Mouse (Mus musculus) limb, embryonic 15.5 days (tissue): ENCODE measurements at regions not wholly inside any gene's neighbourhood (a gene's known extent, or its start where the extent isn't known, plus 50 kb on each side); places are given as distances from the start of the nearest gene placed in this dataset.
"Not testable (repeated sequence)": the region's sequence is repeated elsewhere in the genome, so short reads cannot be mapped to it uniquely, and the experiment has no call there.

Source experiments
- ATAC-seq: fragments of 200-750 bp; cut with Nextera tagmentation; 2 replicates; pipeline ENCODE4 v1.8.0; 2017; ENCODE audit warnings: low read depth, moderate TSS enrichment; ENCODE audit not compliant: insufficient number of reproducible peaks, low FRiP score, low TSS enrichment
- H3K27ac ChIP-seq: fragments of 300-500 bp; sonication (generic); 2 replicates; pipeline ENCODE4 v1.5.1; 2015; ENCODE audit warnings: moderate library complexity, mild to moderate bottlenecking, inconsistent platforms
- H3K27me3 ChIP-seq: fragments of 300-500 bp; sonication (generic); 2 replicates; pipeline ENCODE4 v1.6.1; 2015; ENCODE audit warnings: inconsistent platforms
- H3K36me3 ChIP-seq: fragments of 300-500 bp; sonication (generic); 2 replicates; pipeline ENCODE4 v1.6.1; 2015; ENCODE audit warnings: inconsistent platforms
- H3K4me1 ChIP-seq: fragments of 300-500 bp; sonication (generic); 2 replicates; pipeline ENCODE4 v1.6.1; 2015; ENCODE audit warnings: inconsistent platforms
- H3K4me2 ChIP-seq: fragments of 300-500 bp; sonication (generic); 2 replicates; pipeline ENCODE4 v1.6.1; 2015; ENCODE audit warnings: mild to moderate bottlenecking, inconsistent platforms
- H3K4me3 ChIP-seq: fragments of 300-500 bp; sonication (generic); 2 replicates; pipeline ENCODE4 v1.5.1; 2015; ENCODE audit warnings: mild to moderate bottlenecking, inconsistent platforms
- H3K9ac ChIP-seq: fragments of 300-500 bp; sonication (generic); 2 replicates; pipeline ENCODE4 v1.6.1; 2015; ENCODE audit warnings: inconsistent platforms
- H3K9me3 ChIP-seq: fragments of 300-500 bp; sonication (generic); 2 replicates; pipeline ENCODE4 v1.6.1; 2016; ENCODE audit warnings: inconsistent platforms
- WGBS: fragments of 180-500 bp; shearing (Covaris S2); methylation state at CpG from one replicate; pipeline ENCODE4 v1.1.7; 2015; 5-methylcytosine and 5-hydroxymethylcytosine counted together

GRCm38 (mm10) chr4:71295716-71296115, 462.0 kb downstream of the Gm11232 start:
- not testable (repeated sequence) for ATAC-seq, H3K27me3 ChIP-seq, H3K4me1 ChIP-seq, H3K9me3 ChIP-seq, H3K27ac ChIP-seq, H3K4me2 ChIP-seq, H3K36me3 ChIP-seq, H3K9ac ChIP-seq, H3K4me3 ChIP-seq
- 71% methylated on average over 3 of the region's 3 CpGs for WGBS

GRCm38 (mm10) chr4:71291741-71292149, 466.0 kb downstream of the Gm11232 start:
- Histone ChIP-seq H3K27me3 (no peaks in the 10 kb centered on the region), H3K9ac (no peak overlapping the region), H3K4me2 (no peak overlapping the region), H3K27ac (no peak overlapping the region), H3K4me1 (no peaks in the 10 kb centered on the region), H3K4me3 (no peak overlapping the region), H3K36me3 (no peaks in the 10 kb centered on the region), H3K9me3 (no peaks in the 10 kb centered on the region; the same call in 1 of the 2 replicates)
- WGBS: 90% methylated on average over 10 of the region's 10 CpGs
- ATAC-seq: no peak

GRCm38 (mm10) chr4:71291111-71291740, 466.5 kb downstream of the Gm11232 start:
- 96% methylated on average over 22 of the region's 22 CpGs for WGBS
- not testable (repeated sequence) for H3K27me3 ChIP-seq

GRCm38 (mm10) chr4:71283147-71283546, 474.6 kb downstream of the Gm11232 start:
- Histone ChIP-seq H3K9ac (no peak overlapping the region), H3K4me3 (no peak overlapping the region), H3K27me3 (no peaks in the 10 kb centered on the region), H3K4me2 (no peak overlapping the region), H3K9me3 (no peaks in the 10 kb centered on the region), H3K36me3 (no peaks in the 10 kb centered on the region), H3K4me1 (no peaks in the 10 kb centered on the region), H3K27ac (no peak overlapping the region)
- no peak for ATAC-seq
- 76% methylated on average over 1 of the region's 1 CpGs for WGBS

More at GRCm38 (mm10) chr4:71291111-71291740, 466.5 kb downstream of the Gm11232 start:
- not testable (repeated sequence) for H3K9me3 ChIP-seq, H3K4me1 ChIP-seq, ATAC-seq, H3K4me3 ChIP-seq, H3K4me2 ChIP-seq, H3K36me3 ChIP-seq, H3K9ac ChIP-seq, H3K27ac ChIP-seq

- H3K27me3 ChIP-seq: no peaks in the 10 kb centered on the region
- H3K27ac ChIP-seq: no peak overlapping the region
- no peaks in the 10 kb centered on the region for H3K4me1 ChIP-seq
- no peaks in the 10 kb centered on the region for H3K9me3 ChIP-seq
- no peaks in the 10 kb centered on the region for H3K36me3 ChIP-seq
- ATAC-seq: no peak
- no peak overlapping the region for H3K9ac ChIP-seq
- WGBS: 65% methylated on average over 1 of the region's 1 CpGs
- no peak overlapping the region for H3K4me3 ChIP-seq
- no peak overlapping the region for H3K4me2 ChIP-seq
These were observed 478.1 kb downstream of the Gm11232 start for GRCm38 (mm10) chr4:71279710-71280109.

- WGBS: 64% methylated on average over 2 of the region's 2 CpGs
- Histone ChIP-seq H3K36me3 (no peaks in the 10 kb centered on the region), H3K27me3 (no peaks in the 10 kb centered on the region), H3K27ac (no peak overlapping the region), H3K9ac (no peak overlapping the region), H3K9me3 (no peaks in the 10 kb centered on the region), H3K4me2 (no peak overlapping the region), H3K4me3 (no peak overlapping the region), H3K4me1 (no peaks in the 10 kb centered on the region)
- no peak for ATAC-seq
These were observed 497.9 kb downstream of the Gm11232 start for GRCm38 (mm10) chr4:71259897-71260296.

- Histone ChIP-seq H3K4me1 (no peaks in the 10 kb centered on the region), H3K36me3 (no peaks in the 10 kb centered on the region), H3K27ac (no peak overlapping the region), H3K4me2 (no peak overlapping the region), H3K4me3 (no peak overlapping the region), H3K9ac (no peak overlapping the region), H3K9me3 (no peaks in the 10 kb centered on the region), H3K27me3 (no peaks in the 10 kb centered on the region)
- 54% methylated on average over 4 of the region's 4 CpGs for WGBS
- no peak for ATAC-seq
These were observed 527.3 kb downstream of the Gm11232 start for GRCm38 (mm10) chr4:71230497-71230872.

- WGBS: 83% methylated on average over 3 of the region's 3 CpGs
- ATAC-seq: no peak
These were observed 527.8 kb downstream of the Gm11232 start for GRCm38 (mm10) chr4:71229796-71230496.

GRCm38 (mm10) chr4:71226653-71227052, 531.1 kb downstream of the Gm11232 start:
- Histone ChIP-seq H3K9ac (no peak overlapping the region), H3K4me3 (no peak overlapping the region), H3K36me3 (no peaks in the 10 kb centered on the region), H3K27me3 (no peaks in the 10 kb centered on the region), H3K9me3 (no peaks in the 10 kb centered on the region), H3K27ac (no peak overlapping the region), H3K4me1 (no peaks in the 10 kb centered on the region), H3K4me2 (no peak overlapping the region)
- ATAC-seq: no peak
- WGBS: 82% methylated on average over 4 of the region's 4 CpGs

More at GRCm38 (mm10) chr4:71229796-71230496, 527.8 kb downstream of the Gm11232 start:
- Histone ChIP-seq H3K9ac (no peak overlapping the region), H3K9me3 (no peaks in the 10 kb centered on the region), H3K4me3 (no peak overlapping the region), H3K36me3 (no peaks in the 10 kb centered on the region), H3K4me2 (no peak overlapping the region), H3K4me1 (no peaks in the 10 kb centered on the region), H3K27me3 (no peaks in the 10 kb centered on the region), H3K27ac (no peak overlapping the region)

GRCm38 (mm10) chr4:71218060-71218459, 539.7 kb downstream of the Gm11232 start:
- WGBS: 55% methylated on average over 3 of the region's 3 CpGs
- no peak overlapping the region for H3K4me2 ChIP-seq
- H3K27ac ChIP-seq: no peak overlapping the region
- H3K4me1 ChIP-seq: no peaks in the 10 kb centered on the region
- no peaks in the 10 kb centered on the region for H3K36me3 ChIP-seq
- no peaks in the 10 kb centered on the region for H3K9me3 ChIP-seq
- no peak overlapping the region for H3K9ac ChIP-seq
- no peak overlapping the region for H3K4me3 ChIP-seq
- H3K27me3 ChIP-seq: no peaks in the 10 kb centered on the region
- ATAC-seq: no peak

- 6% methylated on average over 1 of the region's 1 CpGs for WGBS
- Histone ChIP-seq H3K9me3 (no peaks in the 10 kb centered on the region), H3K4me3 (no peak overlapping the region), H3K36me3 (no peaks in the 10 kb centered on the region), H3K27ac (no peak overlapping the region), H3K9ac (no peak overlapping the region), H3K4me2 (no peak overlapping the region), H3K4me1 (0 out of 2 replicates have a peak, but pooled peaks cover 2% of the 10 kb centered on the region), H3K27me3 (no peaks in the 10 kb centered on the region)
- ATAC-seq: no peak
These were observed 570.0 kb downstream of the Gm11232 start for GRCm38 (mm10) chr4:71187801-71188200.

GRCm38 (mm10) chr4:71177661-71178060, 580.1 kb downstream of the Gm11232 start:
- WGBS: 83% methylated on average over 2 of the region's 2 CpGs
- Histone ChIP-seq H3K36me3 (no peaks in the 10 kb centered on the region), H3K9ac (no peak overlapping the region), H3K4me1 (no peaks in the 10 kb centered on the region), H3K27me3 (no peaks in the 10 kb centered on the region), H3K27ac (no peak overlapping the region), H3K4me3 (no peak overlapping the region), H3K9me3 (no peaks in the 10 kb centered on the region), H3K4me2 (no peak overlapping the region)
- ATAC-seq: no peak
